Mouse (Mus musculus) stomach, embryonic 16.5 days (tissue): Measurements from ENCODE around the gene Traf3. TPM values are rescaled to one million over a fixed set of nuclear protein-coding genes. Genes with fewer than 3 reads are reported as not detected.

Source experiments
- ATAC-seq: fragments of 200-750 bp; cut with Nextera tagmentation; 2 replicates; pipeline ENCODE4 v1.8.0; 2017; ENCODE audit warnings: moderate number of reproducible peaks, moderate TSS enrichment; ENCODE audit not compliant: insufficient read depth, low FRiP score
- H3K27ac ChIP-seq: fragments of 300-500 bp; sonication (generic); 2 replicates; pipeline ENCODE4 v1.5.1; 2014; ENCODE audit warnings: low read length
- H3K27me3 ChIP-seq: fragments of 300-500 bp; sonication (generic); 2 replicates; pipeline ENCODE4 v1.6.1; 2014; ENCODE audit warnings: low read length, control low read depth, mixed read lengths; ENCODE audit not compliant: control insufficient read depth, insufficient read depth
- H3K36me3 ChIP-seq: fragments of 300-500 bp; sonication (generic); 2 replicates; pipeline ENCODE4 v1.6.1; 2014; ENCODE audit warnings: low read length; ENCODE audit not compliant: control insufficient read depth, insufficient read depth
- H3K4me1 ChIP-seq: fragments of 300-500 bp; sonication (generic); 2 replicates; pipeline ENCODE4 v1.6.1; 2014; ENCODE audit warnings: low read length, control low read depth, mixed read lengths; ENCODE audit not compliant: control insufficient read depth, insufficient read depth
- H3K4me2 ChIP-seq: fragments of 300-500 bp; sonication (generic); 2 replicates; pipeline ENCODE4 v1.6.1; 2014; ENCODE audit warnings: low read depth, low read length, mixed read lengths
- H3K4me3 ChIP-seq: fragments of 300-500 bp; sonication (generic); replicated peaks from 2 replicates; pipeline ENCODE4 v1.5.1; 2014; ENCODE audit warnings: mild to moderate bottlenecking, low read length
- H3K9ac ChIP-seq: fragments of 300-500 bp; sonication (generic); 2 replicates; pipeline ENCODE4 v1.6.1; 2014; ENCODE audit warnings: low read length
- H3K9me3 ChIP-seq: fragments of 300-500 bp; sonication (generic); replicated peaks from 2 replicates; pipeline ENCODE4 v1.6.1; 2016; ENCODE audit warnings: low read length, control low read depth; ENCODE audit not compliant: control insufficient read depth
- WGBS: fragments of 180-500 bp; shearing (Covaris S2); extraction: QIAGEN DNeasy Blood & Tissue Kit; methylation state at CpG from one replicate; pipeline ENCODE4 v1.1.7; 2014; 5-methylcytosine and 5-hydroxymethylcytosine counted together
- polyA plus RNA-seq: library from polyadenylated mRNA; unstranded; fragments of >200 nt; fragmentation: Nextera tagmentation; extraction: Ambion mirVana; gene quantifications from 2 replicates; pipeline ENCODE4 v1.2.1, GENCODE M21; 2015

The Traf3 gene
- polyA plus RNA-seq, 1 experiment from 2014 or later = 8.2 TPM

- H3K9ac ChIP-seq = no peak overlapping the region
- H3K4me2 ChIP-seq = no peak overlapping the region
- no peak overlapping the region for H3K4me3 ChIP-seq
- no peaks in the 10 kb centered on the region for H3K27me3 ChIP-seq
- WGBS = 81% methylated on average over 6 of the region's 6 CpGs
- no peaks in the 10 kb centered on the region for H3K9me3 ChIP-seq
- H3K36me3 ChIP-seq = no peaks in the 10 kb centered on the region
- no peak overlapping the region for H3K27ac ChIP-seq
- peaks cover 15% of the 10 kb centered on the region for H3K4me1 ChIP-seq
- no peak for ATAC-seq
Measured at GRCm38 (mm10) chr12:111235631-111236030, 69.5 kb downstream of the Traf3 start.

GRCm38 (mm10) chr12:111237611-111238188 is 71.5 kb downstream of the Traf3 start:
- 95% methylated on average over 16 of the region's 16 CpGs for WGBS
- no peaks in the 10 kb centered on the region for H3K9me3 ChIP-seq
- H3K4me1 ChIP-seq = peaks cover 15% of the 10 kb centered on the region
- H3K9ac ChIP-seq = no peak overlapping the region
- no peak overlapping the region for H3K4me3 ChIP-seq
- H3K36me3 ChIP-seq = no peaks in the 10 kb centered on the region
- H3K27ac ChIP-seq = peak overlapping the region; percentile 74
- ATAC-seq = no peak
- H3K4me2 ChIP-seq = no peak overlapping the region
- no peaks in the 10 kb centered on the region for H3K27me3 ChIP-seq

GRCm38 (mm10) chr12:111238345-111238744 is 72.2 kb downstream of the Traf3 start:
- peaks cover 15% of the 10 kb centered on the region for H3K4me1 ChIP-seq
- H3K27me3 ChIP-seq = no peaks in the 10 kb centered on the region
- H3K4me3 ChIP-seq = no peak overlapping the region
- ATAC-seq = no peak
- H3K4me2 ChIP-seq = no peak overlapping the region
- H3K9me3 ChIP-seq = no peaks in the 10 kb centered on the region
- 89% methylated on average over 5 of the region's 5 CpGs for WGBS
- H3K27ac ChIP-seq = peak overlapping the region; percentile 74
- H3K36me3 ChIP-seq = no peaks in the 10 kb centered on the region
- H3K9ac ChIP-seq = no peak overlapping the region

GRCm38 (mm10) chr12:111238778-111239177 is 72.6 kb downstream of the Traf3 start:
- H3K36me3 ChIP-seq = no peaks in the 10 kb centered on the region
- 49% methylated on average over 4 of the region's 4 CpGs for WGBS
- H3K9me3 ChIP-seq = no peaks in the 10 kb centered on the region
- no peaks in the 10 kb centered on the region for H3K27me3 ChIP-seq
- H3K27ac ChIP-seq = peak overlapping the region; percentile 74
- no peak overlapping the region for H3K4me3 ChIP-seq
- H3K4me2 ChIP-seq = no peak overlapping the region
- peaks cover 12% of the 10 kb centered on the region for H3K4me1 ChIP-seq
- no peak overlapping the region for H3K9ac ChIP-seq
- ATAC-seq = peak; percentile 65

- H3K36me3 ChIP-seq = no peaks in the 10 kb centered on the region
Measured at GRCm38 (mm10) chr12:111239930-111240329, 73.8 kb downstream of the Traf3 start.

GRCm38 (mm10) chr12:111241916-111242315 is 75.7 kb downstream of the Traf3 start:
- WGBS = 95% methylated on average over 6 of the region's 6 CpGs
- H3K4me2 ChIP-seq = no peak overlapping the region
- no peak for ATAC-seq
- no peak overlapping the region for H3K27ac ChIP-seq
- H3K36me3 ChIP-seq = no peaks in the 10 kb centered on the region
- H3K4me1 ChIP-seq = 0 out of 2 replicates have a peak, but pooled peaks cover 8% of the 10 kb centered on the region
- H3K27me3 ChIP-seq = no peaks in the 10 kb centered on the region
- H3K9me3 ChIP-seq = no peaks in the 10 kb centered on the region
- H3K9ac ChIP-seq = no peak overlapping the region
- no peak overlapping the region for H3K4me3 ChIP-seq

More at GRCm38 (mm10) chr12:111239930-111240329, 73.8 kb downstream of the Traf3 start:
- ATAC-seq = 0 out of 2 replicates have a peak, but pooled peaks have one; percentile 39
- H3K27ac ChIP-seq = no peak overlapping the region
- H3K4me1 ChIP-seq = 0 out of 2 replicates have a peak, but pooled peaks cover 8% of the 10 kb centered on the region
- no peak overlapping the region for H3K4me3 ChIP-seq
- 84% methylated on average over 10 of the region's 10 CpGs for WGBS
- H3K9ac ChIP-seq = no peak overlapping the region
- no peaks in the 10 kb centered on the region for H3K27me3 ChIP-seq
- H3K4me2 ChIP-seq = no peak overlapping the region
- H3K9me3 ChIP-seq = no peaks in the 10 kb centered on the region

GRCm38 (mm10) chr12:111242346-111242745 is 76.2 kb downstream of the Traf3 start:
- no peaks in the 10 kb centered on the region for H3K36me3 ChIP-seq
- 94% methylated on average over 5 of the region's 5 CpGs for WGBS
- no peaks in the 10 kb centered on the region for H3K9me3 ChIP-seq
- no peak overlapping the region for H3K9ac ChIP-seq
- no peak overlapping the region for H3K4me3 ChIP-seq
- H3K27ac ChIP-seq = no peak overlapping the region
- no peaks in the 10 kb centered on the region for H3K27me3 ChIP-seq
- H3K4me1 ChIP-seq = 0 out of 2 replicates have a peak, but pooled peaks cover 8% of the 10 kb centered on the region
- ATAC-seq = no peak
- H3K4me2 ChIP-seq = no peak overlapping the region

- ATAC-seq = no peak
- WGBS = 81% methylated on average over 12 of the region's 12 CpGs
Measured at GRCm38 (mm10) chr12:111243733-111244132, 77.6 kb downstream of the Traf3 start.

GRCm38 (mm10) chr12:111245070-111245469 is 78.9 kb downstream of the Traf3 start:
- Histone ChIP-seq H3K4me1 (no peaks in the 10 kb centered on the region), H3K4me3 (no peak overlapping the region), H3K9ac (no peak overlapping the region), H3K9me3 (no peaks in the 10 kb centered on the region), H3K4me2 (no peak overlapping the region), H3K36me3 (no peaks in the 10 kb centered on the region), H3K27ac (no peak overlapping the region), H3K27me3 (no peaks in the 10 kb centered on the region)
- WGBS = 80% methylated on average over 6 of the region's 6 CpGs
- no peak for ATAC-seq

More at GRCm38 (mm10) chr12:111243733-111244132, 77.6 kb downstream of the Traf3 start:
- Histone ChIP-seq H3K27ac (no peak overlapping the region), H3K9me3 (no peaks in the 10 kb centered on the region), H3K4me1 (no peaks in the 10 kb centered on the region), H3K4me2 (no peak overlapping the region), H3K9ac (no peak overlapping the region), H3K27me3 (no peaks in the 10 kb centered on the region), H3K36me3 (no peaks in the 10 kb centered on the region), H3K4me3 (no peak overlapping the region)
